Mouse (Mus musculus) forebrain, embryonic 14.5 days (tissue): ENCODE measurements at regions not wholly inside any gene's neighbourhood (a gene's known extent, or its start where the extent isn't known, plus 50 kb on each side); places are given as distances from the start of the nearest gene placed in this dataset.

Experiments used
- ATAC-seq: fragments of 200-750 bp; cut with Nextera tagmentation; 2 replicates; pipeline ENCODE4 v1.8.0; 2017; ENCODE audit warnings: mild to moderate bottlenecking, moderate library complexity
- DNase-seq: peaks from one replicate; pipeline ENCODE4 v3.0.0-alpha.2; 2015; ENCODE audit warnings: low spot score
- H3K27ac ChIP-seq: fragments of 300-500 bp; sonication (generic); 2 replicates; pipeline ENCODE4 v1.5.1; 2014; ENCODE audit warnings: low read depth, mild to moderate bottlenecking, control low read depth, low read length, moderate library complexity
- H3K27me3 ChIP-seq: fragments of 300-500 bp; sonication (generic); replicated peaks from 2 replicates; pipeline ENCODE4 v1.6.1; 2014; ENCODE audit warnings: low read length, control low read depth, mixed read lengths; ENCODE audit not compliant: control insufficient read depth, insufficient read depth
- H3K36me3 ChIP-seq: fragments of 300-500 bp; sonication (generic); 2 replicates; pipeline ENCODE4 v1.6.1; 2014; ENCODE audit warnings: low read length, control low read depth; ENCODE audit not compliant: control insufficient read depth, insufficient read depth
- H3K4me1 ChIP-seq: fragments of 300-500 bp; sonication (generic); 2 replicates; pipeline ENCODE4 v1.6.1; 2014; ENCODE audit warnings: antibody characterized with exemption, low read length, control low read depth; ENCODE audit not compliant: control insufficient read depth, insufficient read depth
- H3K4me2 ChIP-seq: fragments of 300-500 bp; sonication (generic); 2 replicates; pipeline ENCODE4 v1.6.1; 2014; ENCODE audit warnings: mild to moderate bottlenecking, control low read depth, low read length
- H3K4me3 ChIP-seq: fragments of 300-500 bp; sonication (generic); 2 replicates; pipeline ENCODE4 v1.5.1; 2014; ENCODE audit warnings: low read depth, low read length, control low read depth
- H3K9ac ChIP-seq: fragments of 300-500 bp; sonication (generic); 2 replicates; pipeline ENCODE4 v1.6.1; 2014; ENCODE audit warnings: mild to moderate bottlenecking, low read length, control low read depth, moderate library complexity
- H3K9me3 ChIP-seq: fragments of 300-500 bp; sonication (generic); replicated peaks from 2 replicates; pipeline ENCODE4 v1.6.1; 2016; ENCODE audit warnings: low read length, control low read depth, mixed read lengths; ENCODE audit not compliant: control insufficient read depth
- WGBS: fragments of 180-500 bp; shearing (Covaris S2); extraction: QIAGEN DNeasy Blood & Tissue Kit; methylation state at CpG from one replicate; pipeline ENCODE4 v1.1.7; 2014; 5-methylcytosine and 5-hydroxymethylcytosine counted together

DNA sequence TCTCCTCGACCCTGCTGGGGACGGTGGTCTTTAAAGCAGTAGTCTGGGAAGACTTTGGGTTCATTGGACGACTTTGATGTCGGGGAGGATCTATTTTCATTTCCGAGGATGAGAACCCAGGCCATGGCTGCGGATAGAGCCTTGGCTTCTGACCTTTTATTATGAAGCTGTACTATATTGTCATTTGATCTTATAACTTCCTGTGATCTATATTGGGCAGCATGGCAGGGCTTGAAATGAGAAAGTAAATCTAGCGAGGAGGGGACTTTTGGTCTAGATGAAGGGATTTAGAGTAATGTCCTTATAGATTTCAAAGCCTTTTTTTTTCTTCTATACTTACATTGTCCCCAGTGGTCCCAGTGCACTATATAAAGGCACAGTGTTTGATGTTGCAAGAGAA, 172.8 kb upstream of the Stt3b start:
- WGBS, result 85% methylated on average over 7 of the region's 7 CpGs
- H3K4me2 ChIP-seq, result no peak overlapping the region
- no peak for ATAC-seq

DNA sequence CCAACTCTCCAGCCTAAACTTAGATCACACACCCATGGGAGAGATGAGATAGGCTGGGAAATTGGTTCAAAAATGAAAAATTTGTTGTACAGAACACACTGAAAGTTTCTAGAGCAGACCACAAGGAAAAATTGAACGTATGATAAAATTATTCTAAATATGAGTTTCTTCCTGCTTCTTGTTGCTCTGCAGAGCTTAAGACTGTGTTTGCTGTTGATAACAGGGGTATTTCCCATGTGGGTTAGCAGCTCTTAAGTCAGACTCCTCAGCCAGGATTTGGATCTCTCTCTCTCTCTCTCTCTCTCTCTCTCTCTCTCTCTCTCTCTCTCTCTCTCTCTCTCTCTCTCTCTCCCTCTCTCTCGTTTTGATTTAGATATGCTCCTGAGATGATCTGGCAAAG, 173.5 kb upstream of the Stt3b start:
- H3K4me1 ChIP-seq, result no peaks in the 10 kb centered on the region
- no peak overlapping the region for H3K9ac ChIP-seq
- H3K4me3 ChIP-seq, result no peak overlapping the region
- H3K27ac ChIP-seq, result no peak overlapping the region
- no peaks in the 10 kb centered on the region for H3K27me3 ChIP-seq
- 59% methylated on average over 2 of the region's 2 CpGs for WGBS
- DNase-seq (no peak), ATAC-seq (no peak)
- H3K9me3 ChIP-seq, result no peaks in the 10 kb centered on the region
- no peak overlapping the region for H3K4me2 ChIP-seq
- H3K36me3 ChIP-seq, result no peaks in the 10 kb centered on the region

More for the DNA sequence above, 172.8 kb upstream of the Stt3b start:
- H3K9ac ChIP-seq, result no peak overlapping the region
- no peaks in the 10 kb centered on the region for H3K36me3 ChIP-seq
- no peaks in the 10 kb centered on the region for H3K9me3 ChIP-seq
- no peaks in the 10 kb centered on the region for H3K27me3 ChIP-seq
- DNase-seq, result no peak
- H3K4me3 ChIP-seq, result no peak overlapping the region
- no peak overlapping the region for H3K27ac ChIP-seq
- no peaks in the 10 kb centered on the region for H3K4me1 ChIP-seq

DNA sequence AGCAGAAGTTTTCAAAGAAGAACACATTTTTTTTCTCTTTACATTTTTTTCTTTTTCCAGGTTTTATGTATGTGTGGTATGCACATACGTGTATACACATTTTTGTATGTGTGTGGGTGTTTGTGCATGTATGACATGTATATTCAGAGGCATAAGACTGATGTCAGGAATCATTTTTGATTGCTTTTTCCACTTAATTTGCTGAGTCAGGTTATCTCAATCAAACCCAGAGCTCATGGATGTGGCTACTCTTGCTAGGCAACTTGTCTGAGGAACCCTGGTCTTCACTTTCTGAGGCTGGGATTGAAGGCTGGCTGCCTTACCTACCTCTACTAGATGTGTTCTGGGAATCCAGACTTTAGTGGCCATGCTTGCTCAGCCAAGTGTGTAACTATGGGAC, 174.2 kb upstream of the Stt3b start:
- ATAC-seq (no peak), DNase-seq (no peak)
- no peak overlapping the region for H3K9ac ChIP-seq
- no peaks in the 10 kb centered on the region for H3K36me3 ChIP-seq
- no peak overlapping the region for H3K4me2 ChIP-seq
- no peak overlapping the region for H3K4me3 ChIP-seq
- no peaks in the 10 kb centered on the region for H3K9me3 ChIP-seq
- 81% methylated on average over 1 of the region's 1 CpGs for WGBS
- no peaks in the 10 kb centered on the region for H3K27me3 ChIP-seq
- no peaks in the 10 kb centered on the region for H3K4me1 ChIP-seq
- no peak overlapping the region for H3K27ac ChIP-seq

DNA sequence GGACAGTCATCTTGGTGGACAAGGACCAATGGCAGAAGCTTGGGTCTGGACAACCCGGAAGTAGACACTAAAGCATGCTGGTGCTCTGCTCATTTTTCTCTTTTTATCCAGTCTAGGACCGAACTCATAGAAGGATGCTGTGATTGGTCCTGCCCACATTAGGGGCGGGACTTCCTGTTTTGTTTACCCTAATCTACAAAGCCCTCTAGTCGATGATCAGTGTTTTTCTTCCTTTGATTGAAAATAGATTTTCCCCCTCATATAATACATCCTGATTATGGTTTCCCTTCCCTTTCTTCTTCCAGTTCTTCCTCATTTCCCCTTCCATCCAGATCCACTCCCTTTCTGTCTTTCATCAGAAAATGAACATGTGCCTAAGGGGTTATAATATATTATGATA, 175.0 kb upstream of the Stt3b start:
- H3K9ac ChIP-seq, result no peak overlapping the region
- no peaks in the 10 kb centered on the region for H3K4me1 ChIP-seq
- no peaks in the 10 kb centered on the region for H3K9me3 ChIP-seq
- no peak for ATAC-seq
- no peak overlapping the region for H3K4me3 ChIP-seq
- H3K27me3 ChIP-seq, result no peaks in the 10 kb centered on the region
- DNase-seq, result no peak
- no peak overlapping the region for H3K4me2 ChIP-seq
- H3K36me3 ChIP-seq, result no peaks in the 10 kb centered on the region
- no peak overlapping the region for H3K27ac ChIP-seq
- WGBS, result 86% methylated on average over 4 of the region's 4 CpGs

DNA sequence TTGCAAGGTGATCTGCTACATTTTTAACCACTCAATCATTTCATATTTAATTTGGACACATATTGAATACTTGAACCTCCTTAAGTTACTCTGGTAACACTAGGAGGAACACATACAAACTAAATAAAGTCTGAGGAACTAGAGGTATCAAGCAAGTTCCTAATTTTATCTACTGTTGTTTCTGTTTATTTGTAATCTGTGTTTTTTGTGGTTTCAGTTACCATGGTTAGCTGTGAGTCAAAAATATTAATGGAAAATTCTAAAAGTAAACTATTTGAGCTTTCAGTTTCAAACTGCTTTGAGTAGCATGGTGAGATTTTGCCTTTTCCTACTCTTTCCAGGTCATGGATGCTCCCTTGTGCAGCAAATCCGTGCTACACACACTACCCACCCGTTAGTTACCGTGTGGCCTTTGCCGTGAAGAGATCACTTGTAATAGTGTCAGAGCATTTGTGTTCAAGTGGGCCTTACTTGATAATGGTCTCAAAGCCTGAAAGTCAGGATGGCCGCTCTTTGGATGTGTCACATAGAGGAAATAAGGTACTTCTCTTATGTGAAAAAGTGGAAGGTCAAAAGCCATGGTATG, 177.0 kb upstream of the Stt3b start:
- no peaks in the 10 kb centered on the region for H3K27me3 ChIP-seq
- H3K9ac ChIP-seq, result no peak overlapping the region
- no peaks in the 10 kb centered on the region for H3K9me3 ChIP-seq
- no peak overlapping the region for H3K4me2 ChIP-seq
- 92% methylated on average over 5 of the region's 5 CpGs for WGBS
- ATAC-seq (no peak), DNase-seq (no peak)
- no peak overlapping the region for H3K27ac ChIP-seq
- H3K36me3 ChIP-seq, result no peaks in the 10 kb centered on the region
- no peak overlapping the region for H3K4me3 ChIP-seq
- H3K4me1 ChIP-seq, result no peaks in the 10 kb centered on the region

DNA sequence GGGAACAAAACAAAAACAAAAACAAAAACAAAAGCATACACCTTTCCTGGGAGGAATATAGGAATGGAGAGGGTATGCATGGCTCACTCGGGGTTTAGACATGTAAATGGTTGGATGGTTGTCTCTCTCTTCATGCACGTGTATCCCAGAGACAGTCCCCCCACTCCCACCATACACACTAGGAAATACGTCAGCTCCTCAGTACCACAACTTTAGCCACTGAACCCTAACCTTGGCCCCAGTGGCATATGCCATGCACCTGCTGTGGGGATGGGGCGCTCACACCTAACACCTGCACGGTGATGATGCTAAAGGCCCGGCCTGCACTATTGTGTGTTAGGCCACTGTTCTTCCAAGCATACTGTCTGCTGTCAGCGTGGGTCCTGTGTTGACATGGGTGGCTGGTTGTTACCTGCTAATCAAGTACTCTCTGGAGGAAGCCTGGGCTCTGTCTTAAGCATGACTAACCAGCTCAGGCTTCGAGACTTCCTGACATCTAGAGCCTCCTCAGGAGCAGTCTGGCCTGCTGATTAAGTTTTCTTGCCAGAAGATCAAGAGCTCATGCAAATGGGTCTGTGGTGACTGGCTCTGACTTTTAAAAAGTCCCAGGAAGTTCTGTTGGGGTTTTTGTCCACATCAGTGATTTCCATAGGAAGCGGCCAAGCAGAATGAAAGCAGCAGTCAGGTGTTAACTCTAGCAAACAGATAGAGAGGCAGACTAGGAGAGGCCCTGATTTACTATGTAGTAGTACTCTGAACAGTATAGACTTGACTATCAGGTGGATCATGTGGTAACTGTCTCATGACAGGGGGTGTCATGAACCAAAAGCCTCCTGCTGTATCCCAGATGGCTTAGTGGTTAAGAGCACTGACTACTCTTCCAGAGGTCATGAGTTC, 178.9 kb upstream of the Stt3b start:
- no peaks in the 10 kb centered on the region for H3K9me3 ChIP-seq
- no peak overlapping the region for H3K9ac ChIP-seq
- H3K36me3 ChIP-seq, result no peaks in the 10 kb centered on the region
- 81% methylated on average over 9 of the region's 9 CpGs for WGBS
- H3K4me2 ChIP-seq, result no peak overlapping the region
- H3K27me3 ChIP-seq, result no peaks in the 10 kb centered on the region
- no peak overlapping the region for H3K4me3 ChIP-seq
- H3K27ac ChIP-seq, result no peak overlapping the region
- no peaks in the 10 kb centered on the region for H3K4me1 ChIP-seq
- no peak for ATAC-seq
- DNase-seq, result no peak

DNA sequence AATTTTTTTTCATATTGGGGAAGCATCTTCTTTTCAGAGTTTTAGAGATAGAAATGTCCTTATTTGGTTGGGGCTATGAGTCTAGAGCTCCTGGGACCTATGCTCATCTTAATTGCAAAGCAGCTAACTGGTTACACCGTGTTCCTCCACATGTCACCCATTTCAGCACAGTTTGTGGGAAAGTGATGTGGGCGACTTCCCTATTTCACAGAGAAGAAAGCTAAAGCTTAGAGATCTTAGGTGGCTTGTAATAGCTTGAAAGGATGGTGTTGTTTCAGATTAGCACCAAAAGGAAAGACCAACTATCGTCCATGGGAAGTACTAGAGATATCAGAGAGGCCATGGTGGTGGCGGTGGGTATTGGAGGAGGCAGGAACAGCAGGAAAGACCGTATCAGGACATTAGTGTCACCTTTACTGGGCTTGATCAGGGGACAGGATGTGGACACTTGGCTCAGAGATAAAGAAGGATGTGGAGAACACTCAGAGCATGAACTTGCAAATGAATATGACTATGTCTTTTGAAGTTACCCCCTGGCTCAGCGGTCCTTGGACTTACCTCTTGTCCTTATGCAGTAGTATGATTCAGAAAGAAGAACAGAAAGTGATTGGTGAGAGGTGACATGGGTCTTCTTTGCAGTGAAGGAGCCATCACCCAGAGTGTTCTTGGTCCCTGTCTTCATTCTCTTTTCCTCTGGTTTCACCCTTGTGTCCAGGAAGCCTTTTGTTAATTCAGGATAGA, 182.4 kb upstream of the Stt3b start:
- Histone ChIP-seq H3K9me3 (no peaks in the 10 kb centered on the region), H3K36me3 (no peaks in the 10 kb centered on the region), H3K27ac (no peak overlapping the region), H3K4me2 (no peak overlapping the region), H3K4me1 (no peaks in the 10 kb centered on the region), H3K27me3 (no peaks in the 10 kb centered on the region), H3K4me3 (no peak overlapping the region), H3K9ac (no peak overlapping the region)
- WGBS, result 87% methylated on average over 6 of the region's 6 CpGs
- ATAC-seq, result no peak
- no peak for DNase-seq

DNA sequence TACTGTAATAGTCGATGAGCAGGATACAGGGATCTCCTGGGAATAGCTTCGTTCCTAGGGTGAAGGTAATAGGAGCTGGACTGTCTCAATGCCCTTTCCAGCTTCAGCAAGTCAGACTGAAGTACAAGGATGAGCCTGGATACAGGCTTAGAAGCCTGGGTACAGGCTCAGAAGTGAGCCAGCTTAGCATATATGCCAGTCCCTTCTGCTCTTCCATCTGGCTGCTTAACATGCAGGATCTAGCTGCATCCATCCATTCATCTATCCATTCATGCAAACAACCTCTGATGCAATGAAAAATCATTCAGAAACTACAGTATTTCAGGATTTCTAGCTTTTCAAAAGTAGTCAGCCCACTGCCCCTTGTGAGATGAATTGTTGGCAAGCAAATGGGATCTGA, 183.5 kb upstream of the Stt3b start:
- no peak; the same call in 1 of the 2 replicates for ATAC-seq
- WGBS, result 90% methylated on average over 2 of the region's 2 CpGs
- Histone ChIP-seq H3K27ac (no peak overlapping the region), H3K9ac (no peak overlapping the region), H3K9me3 (no peaks in the 10 kb centered on the region), H3K4me3 (no peak overlapping the region), H3K4me2 (no peak overlapping the region), H3K36me3 (no peaks in the 10 kb centered on the region), H3K4me1 (no peaks in the 10 kb centered on the region), H3K27me3 (no peaks in the 10 kb centered on the region)
- peak; percentile 46 for DNase-seq

DNA sequence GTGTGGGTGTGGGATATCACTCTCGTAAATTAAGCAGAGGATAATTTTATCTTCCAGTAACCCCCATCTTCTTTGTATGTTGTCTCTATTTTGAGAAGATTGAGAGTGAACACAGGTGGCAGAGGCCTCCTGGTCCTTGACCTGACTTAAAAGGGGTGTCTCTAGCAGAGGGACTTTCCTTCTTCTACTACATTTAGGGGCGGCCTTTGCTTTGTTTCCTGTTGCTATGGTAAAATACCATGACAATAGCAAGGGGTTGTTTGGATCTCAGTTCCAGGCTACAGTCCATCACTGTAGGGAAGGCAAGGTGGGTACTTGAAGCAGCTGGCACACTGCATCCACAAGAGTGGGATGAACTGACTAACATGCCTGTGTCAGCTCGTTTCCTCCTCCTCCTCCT, 189.3 kb upstream of the Stt3b start:
- Histone ChIP-seq H3K9ac (no peak overlapping the region), H3K4me3 (no peak overlapping the region)
- WGBS, result 62% methylated on average over 2 of the region's 3 CpGs

More for the DNA sequence above, 189.3 kb upstream of the Stt3b start:
- no peak for ATAC-seq
- no peak overlapping the region for H3K27ac ChIP-seq
- H3K4me2 ChIP-seq, result no peak overlapping the region
- no peaks in the 10 kb centered on the region for H3K4me1 ChIP-seq
- no peaks in the 10 kb centered on the region for H3K9me3 ChIP-seq
- H3K36me3 ChIP-seq, result no peaks in the 10 kb centered on the region
- DNase-seq, result no peak
- no peaks in the 10 kb centered on the region for H3K27me3 ChIP-seq
